Mouse (Mus musculus): ENCODE data around the gene Thoc7.

- TF ChIP-seq POLR2A (IDR thresholded peaks at IDR 0.05; ENCODE audit: low read depth, low read length) (no peak), CTCF (IDR thresholded peaks at IDR 0.05; ENCODE audit: borderline replicate concordance, insufficient read depth, low read length) (no peak)
Measured at GRCm38 (mm10) chr14:13914387-13915082, 47.1 kb downstream of the Thoc7 start, which contains the start of gene Gm281.

All from embryonic fibroblast, embryonic 13.5 days (primary cell).